Mouse (Mus musculus) lung, postnatal 0 days (tissue): Measurements from ENCODE around the gene Tmc8.

Experiments
- CTCF ChIP-seq: IDR thresholded peaks from 2 replicates; pipeline ENCODE4 v1.5.1; 2016; ENCODE audit warnings: antibody characterized with exemption, mild to moderate bottlenecking
- EP300 ChIP-seq: IDR thresholded peaks from 2 replicates; pipeline ENCODE4 v1.6.1; 2016; ENCODE audit warnings: antibody characterized with exemption, mild to moderate bottlenecking, control low read depth

- TF ChIP-seq EP300 (no peak), CTCF (no peak)
Measured at GRCm38 (mm10) chr11:117791441-117791761, 9.5 kb downstream of the Tmc8 start.
